Mouse (Mus musculus) limb, embryonic 13.5 days (tissue): ENCODE results near the gene Bcas3. TPM values are rescaled to one million over a fixed set of nuclear protein-coding genes. Genes with fewer than 3 reads are reported as not detected.

Source experiments
- ATAC-seq: fragments of 200-750 bp; cut with Nextera tagmentation; 2 replicates; pipeline ENCODE4 v1.8.0; 2017; ENCODE audit warnings: low read depth, moderate number of reproducible peaks, moderate TSS enrichment; ENCODE audit not compliant: low FRiP score
- H3K27ac ChIP-seq: fragments of 300-500 bp; sonication (generic); 2 replicates; pipeline ENCODE4 v1.5.1; 2015; ENCODE audit warnings: inconsistent platforms, mild to moderate bottlenecking, moderate library complexity
- H3K27me3 ChIP-seq: fragments of 300-500 bp; sonication (generic); 2 replicates; pipeline ENCODE4 v1.6.1; 2015; ENCODE audit warnings: mild to moderate bottlenecking, inconsistent platforms
- H3K36me3 ChIP-seq: fragments of 300-500 bp; sonication (generic); 2 replicates; pipeline ENCODE4 v1.6.1; 2015; ENCODE audit warnings: inconsistent platforms, mild to moderate bottlenecking, moderate library complexity
- H3K4me1 ChIP-seq: fragments of 300-500 bp; sonication (generic); 2 replicates; pipeline ENCODE4 v1.6.1; 2015; ENCODE audit warnings: inconsistent platforms
- H3K4me2 ChIP-seq: fragments of 300-500 bp; sonication (generic); replicated peaks from 2 replicates; pipeline ENCODE4 v1.6.1; 2015; ENCODE audit warnings: inconsistent platforms, mild to moderate bottlenecking, moderate library complexity
- H3K4me3 ChIP-seq: fragments of 300-500 bp; sonication (generic); 2 replicates; pipeline ENCODE4 v1.5.1; 2015; ENCODE audit warnings: moderate library complexity, mild to moderate bottlenecking, inconsistent platforms
- H3K9ac ChIP-seq: fragments of 300-500 bp; sonication (generic); 2 replicates; pipeline ENCODE4 v1.6.1; 2015; ENCODE audit warnings: mild to moderate bottlenecking, inconsistent platforms
- H3K9me3 ChIP-seq: fragments of 300-500 bp; sonication (generic); 2 replicates; pipeline ENCODE4 v1.6.1; 2016; ENCODE audit warnings: inconsistent platforms
- WGBS: fragments of 180-500 bp; shearing (Covaris S2); methylation state at CpG from one replicate; pipeline ENCODE4 v1.1.7; 2015; 5-methylcytosine and 5-hydroxymethylcytosine counted together
- polyA plus RNA-seq: library from polyadenylated mRNA; unstranded; fragments of >200 nt; fragmentation: Nextera tagmentation; extraction: Ambion mirVana; gene quantifications from 2 replicates; pipeline ENCODE4 v1.2.1, GENCODE M21; 2015

Gene Bcas3
- polyA plus RNA-seq, 1 experiment from 2014 or later: 30.3 TPM

DNA sequence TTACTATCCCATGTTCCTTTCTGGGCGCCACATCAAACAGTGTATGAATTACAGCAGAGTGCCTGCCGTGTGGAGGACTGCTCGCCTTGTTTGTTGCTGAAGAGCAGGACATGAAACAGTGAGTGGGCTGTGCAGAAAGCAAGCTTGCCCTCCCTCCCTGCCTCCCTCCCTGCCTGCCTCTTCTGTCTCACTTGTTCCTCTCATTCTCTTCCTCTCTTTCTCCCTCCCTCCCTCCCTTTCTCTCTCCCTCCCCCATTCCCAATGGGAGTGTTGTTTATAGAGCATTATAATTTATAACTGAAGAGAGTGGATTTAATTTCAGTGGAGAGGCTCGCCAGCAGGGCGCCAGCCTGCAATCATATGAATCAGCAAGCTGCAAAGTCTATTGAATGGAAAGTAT, 287.7 kb downstream of the Bcas3 start:
- Histone ChIP-seq H3K4me1 (peaks cover 64% of the 10 kb centered on the region), H3K4me2 (peak overlapping the region; percentile 53), H3K27ac (no peak overlapping the region), H3K36me3 (no peaks in the 10 kb centered on the region), H3K4me3 (no peak overlapping the region; the same call in 1 of the 2 replicates), H3K27me3 (0 out of 2 replicates have a peak, but pooled peaks cover 3% of the 10 kb centered on the region), H3K9me3 (no peaks in the 10 kb centered on the region), H3K9ac (0 out of 2 replicates have a peak overlapping the region, but pooled peaks have one; percentile 25)
- peak; percentile 54; the same call in 1 of the 2 replicates for ATAC-seq
- 8% methylated on average over 5 of the region's 5 CpGs for WGBS

- Histone ChIP-seq H3K27ac (no peak overlapping the region), H3K4me3 (no peak overlapping the region), H3K4me1 (peaks cover 64% of the 10 kb centered on the region), H3K27me3 (0 out of 2 replicates have a peak, but pooled peaks cover 3% of the 10 kb centered on the region), H3K36me3 (no peaks in the 10 kb centered on the region), H3K9me3 (no peaks in the 10 kb centered on the region), H3K9ac (no peak overlapping the region), H3K4me2 (no peak overlapping the region)
- ATAC-seq: no peak
- WGBS: 89% methylated on average over 4 of the region's 4 CpGs
Observed at GRCm38 (mm10) chr11:85641486-85641885, 288.5 kb downstream of the Bcas3 start.

DNA sequence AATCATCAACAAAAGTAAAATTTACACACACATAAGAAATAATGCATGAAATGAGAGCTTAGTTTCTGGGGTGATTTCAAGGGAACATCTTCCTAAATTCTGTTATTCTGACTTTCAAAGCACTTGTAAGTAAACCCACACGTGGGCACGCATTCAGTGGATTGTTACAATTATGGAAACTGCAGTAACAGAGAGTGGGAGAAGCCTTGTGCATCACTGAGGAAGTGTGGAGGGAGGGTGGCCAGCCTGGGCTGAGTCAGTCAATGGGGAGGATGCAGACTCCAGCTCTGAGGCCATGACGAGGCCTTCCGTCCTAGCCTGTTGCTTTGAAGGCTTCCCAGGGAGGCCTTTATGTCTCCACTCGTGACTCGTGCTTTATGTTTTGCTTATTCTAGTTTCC, 289.6 kb downstream of the Bcas3 start:
- no peak for ATAC-seq
- Histone ChIP-seq H3K36me3 (no peaks in the 10 kb centered on the region), H3K4me2 (no peak overlapping the region), H3K27ac (no peak overlapping the region), H3K9ac (no peak overlapping the region), H3K9me3 (no peaks in the 10 kb centered on the region), H3K4me1 (peaks cover 59% of the 10 kb centered on the region), H3K4me3 (no peak overlapping the region), H3K27me3 (0 out of 2 replicates have a peak, but pooled peaks cover 3% of the 10 kb centered on the region)
- 51% methylated on average over 6 of the region's 6 CpGs for WGBS

GRCm38 (mm10) chr11:85643025-85643424, 290.1 kb downstream of the Bcas3 start:
- Histone ChIP-seq H3K9ac (no peak overlapping the region), H3K27ac (no peak overlapping the region), H3K27me3 (0 out of 2 replicates have a peak, but pooled peaks cover 3% of the 10 kb centered on the region), H3K4me2 (no peak overlapping the region), H3K9me3 (no peaks in the 10 kb centered on the region), H3K4me1 (peaks cover 57% of the 10 kb centered on the region), H3K36me3 (no peaks in the 10 kb centered on the region), H3K4me3 (no peak overlapping the region)
- no peak for ATAC-seq
- 70% methylated on average over 4 of the region's 4 CpGs for WGBS

DNA sequence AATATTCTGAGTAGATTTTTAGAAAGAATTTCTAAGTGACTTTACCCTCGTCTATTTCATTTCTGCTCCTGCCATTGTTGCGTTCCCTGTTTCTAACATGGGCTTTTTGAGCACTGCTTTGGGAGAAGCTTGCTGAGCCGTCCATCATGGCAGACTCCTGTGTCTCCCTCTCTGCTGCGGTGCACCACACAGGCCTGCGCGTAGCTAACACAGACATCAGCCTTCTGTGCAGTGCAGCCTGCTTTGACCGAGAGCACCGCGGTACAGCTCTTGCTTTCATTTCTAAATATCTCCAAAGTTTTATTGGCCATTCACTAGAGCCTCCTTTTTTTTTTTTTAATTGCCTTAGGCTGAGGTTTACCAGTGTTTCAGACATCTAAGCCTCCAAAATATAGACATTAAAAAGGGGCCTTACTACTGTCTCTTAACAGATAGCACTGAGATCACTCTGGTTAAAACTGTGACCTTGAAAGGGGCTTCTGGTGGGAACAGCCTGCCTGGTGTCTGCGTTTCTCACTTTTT, 290.6 kb downstream of the Bcas3 start:
- WGBS: 31% methylated on average over 10 of the region's 10 CpGs

DNA sequence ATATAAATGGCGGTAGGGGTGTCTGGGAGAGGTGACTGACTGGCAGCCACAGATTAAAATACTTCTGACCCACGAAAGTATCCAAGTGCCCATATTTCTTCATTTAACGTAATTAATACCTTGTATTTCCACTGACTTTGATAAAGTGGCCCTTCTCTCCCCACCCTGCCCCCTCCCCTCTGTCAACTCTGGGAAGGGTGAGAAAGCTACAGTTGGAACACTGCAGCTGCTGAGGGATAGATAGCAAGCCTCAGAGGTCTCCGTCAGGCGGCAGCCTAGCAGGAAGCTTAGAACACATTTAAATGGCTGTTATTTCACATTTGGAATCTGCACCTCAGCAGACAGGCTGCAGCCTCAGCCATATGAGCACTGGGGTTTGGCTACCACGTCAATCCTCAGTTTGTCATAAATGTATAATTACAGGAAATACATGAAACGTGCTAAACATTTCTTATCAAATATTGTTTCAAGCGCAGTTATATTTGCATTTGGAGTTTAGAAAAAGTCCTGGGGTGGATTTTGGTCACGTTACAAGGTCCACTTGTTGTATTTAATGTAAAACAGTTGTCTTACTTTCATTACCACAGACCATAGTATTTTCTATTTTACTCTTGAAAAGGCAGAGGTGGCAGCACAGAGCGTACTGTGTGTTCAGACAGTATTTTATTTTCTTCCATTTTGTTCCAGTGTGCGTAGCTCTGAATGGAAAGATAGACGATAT, 291.2 kb downstream of the Bcas3 start:
- H3K36me3 ChIP-seq: no peaks in the 10 kb centered on the region
- H3K4me2 ChIP-seq: peak overlapping the region; percentile 40
- H3K4me3 ChIP-seq: no peak overlapping the region
- peak overlapping the region; percentile 34; the same call in 1 of the 2 replicates for H3K27ac ChIP-seq
- H3K4me1 ChIP-seq: peaks cover 45% of the 10 kb centered on the region
- H3K9ac ChIP-seq: no peak overlapping the region
- 0 out of 2 replicates have a peak, but pooled peaks cover 3% of the 10 kb centered on the region for H3K27me3 ChIP-seq
- WGBS: 30% methylated on average over 12 of the region's 12 CpGs
- ATAC-seq: no peak
- no peaks in the 10 kb centered on the region for H3K9me3 ChIP-seq

More for the DNA sequence above, 290.6 kb downstream of the Bcas3 start:
- Histone ChIP-seq H3K4me3 (peak overlapping the region; percentile 2; the same call in 1 of the 2 replicates), H3K27ac (peak overlapping the region; percentile 34; the same call in 1 of the 2 replicates), H3K36me3 (no peaks in the 10 kb centered on the region), H3K4me2 (peak overlapping the region; percentile 40), H3K9ac (no peak overlapping the region), H3K9me3 (no peaks in the 10 kb centered on the region), H3K4me1 (peaks cover 52% of the 10 kb centered on the region), H3K27me3 (0 out of 2 replicates have a peak, but pooled peaks cover 3% of the 10 kb centered on the region)
- ATAC-seq: no peak

DNA sequence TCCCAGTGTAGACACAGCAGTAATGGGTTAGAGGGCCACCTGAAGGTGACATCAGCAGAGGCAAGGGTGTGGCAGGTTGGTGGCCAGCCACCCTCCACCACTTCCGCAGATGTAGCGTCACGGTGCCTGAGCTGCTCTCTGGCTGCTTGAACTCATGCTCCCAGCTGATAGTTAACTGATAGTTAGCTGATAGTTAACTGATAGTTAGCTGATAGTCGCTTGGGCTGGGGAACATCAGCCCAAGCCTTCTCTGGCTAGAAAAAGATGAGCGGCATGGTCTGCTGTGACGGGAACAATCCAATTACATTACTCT, 291.7 kb downstream of the Bcas3 start:
- WGBS: 74% methylated on average over 6 of the region's 6 CpGs
- peak overlapping the region; percentile 22; the same call in 1 of the 2 replicates for H3K27ac ChIP-seq
- no peak for ATAC-seq
- H3K36me3 ChIP-seq: no peaks in the 10 kb centered on the region
- H3K4me3 ChIP-seq: no peak overlapping the region
- 0 out of 2 replicates have a peak, but pooled peaks cover 3% of the 10 kb centered on the region for H3K27me3 ChIP-seq
- H3K4me1 ChIP-seq: peaks cover 42% of the 10 kb centered on the region
- 0 out of 2 replicates have a peak overlapping the region, but pooled peaks have one; percentile 40 for H3K4me2 ChIP-seq
- no peaks in the 10 kb centered on the region for H3K9me3 ChIP-seq
- no peak overlapping the region for H3K9ac ChIP-seq

- no peak for ATAC-seq
- peaks cover 36% of the 10 kb centered on the region for H3K4me1 ChIP-seq
- H3K9me3 ChIP-seq: no peaks in the 10 kb centered on the region
- no peaks in the 10 kb centered on the region for H3K36me3 ChIP-seq
- no peak overlapping the region for H3K4me2 ChIP-seq
- no peak overlapping the region for H3K9ac ChIP-seq
- no peak overlapping the region for H3K4me3 ChIP-seq
- no peak overlapping the region for H3K27ac ChIP-seq
- H3K27me3 ChIP-seq: 0 out of 2 replicates have a peak, but pooled peaks cover 3% of the 10 kb centered on the region
- WGBS: 70% methylated on average over 7 of the region's 7 CpGs
Observed at GRCm38 (mm10) chr11:85645152-85645835, 292.3 kb downstream of the Bcas3 start.

- Histone ChIP-seq H3K9ac (no peak overlapping the region), H3K9me3 (no peaks in the 10 kb centered on the region), H3K4me1 (peaks cover 14% of the 10 kb centered on the region), H3K27me3 (peaks cover 3% of the 10 kb centered on the region; the same call in 1 of the 2 replicates), H3K36me3 (no peaks in the 10 kb centered on the region), H3K4me3 (no peak overlapping the region), H3K27ac (no peak overlapping the region), H3K4me2 (no peak overlapping the region)
- WGBS: 69% methylated on average over 3 of the region's 3 CpGs
- ATAC-seq: no peak
Observed at GRCm38 (mm10) chr11:85648893-85649292, 295.9 kb downstream of the Bcas3 start.

DNA sequence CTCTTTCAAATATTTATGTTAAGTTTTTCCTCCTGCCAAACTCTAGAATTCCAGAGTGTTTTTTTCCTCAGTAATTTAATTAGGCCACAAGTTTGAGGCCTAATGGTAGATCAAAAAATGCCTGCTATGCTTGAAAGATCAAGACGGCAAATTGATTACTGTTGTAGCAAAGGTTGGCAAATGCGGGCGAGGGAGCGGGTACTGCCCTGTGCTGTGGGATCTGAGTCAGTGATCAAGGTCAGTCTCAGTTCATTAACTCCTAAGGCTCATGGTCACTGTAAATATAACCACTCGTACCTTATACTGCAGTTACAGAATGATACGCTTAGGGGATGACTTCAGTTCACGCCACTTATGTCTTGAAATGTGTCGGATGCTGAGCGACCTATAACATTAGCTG, 296.4 kb downstream of the Bcas3 start:
- Histone ChIP-seq H3K9me3 (no peaks in the 10 kb centered on the region), H3K4me3 (no peak overlapping the region), H3K9ac (no peak overlapping the region), H3K4me2 (no peak overlapping the region), H3K27ac (no peak overlapping the region), H3K27me3 (peaks cover 3% of the 10 kb centered on the region; the same call in 1 of the 2 replicates), H3K4me1 (peaks cover 9% of the 10 kb centered on the region), H3K36me3 (no peaks in the 10 kb centered on the region)
- ATAC-seq: no peak
- 83% methylated on average over 9 of the region's 9 CpGs for whole genome bisulfite sequencing

DNA sequence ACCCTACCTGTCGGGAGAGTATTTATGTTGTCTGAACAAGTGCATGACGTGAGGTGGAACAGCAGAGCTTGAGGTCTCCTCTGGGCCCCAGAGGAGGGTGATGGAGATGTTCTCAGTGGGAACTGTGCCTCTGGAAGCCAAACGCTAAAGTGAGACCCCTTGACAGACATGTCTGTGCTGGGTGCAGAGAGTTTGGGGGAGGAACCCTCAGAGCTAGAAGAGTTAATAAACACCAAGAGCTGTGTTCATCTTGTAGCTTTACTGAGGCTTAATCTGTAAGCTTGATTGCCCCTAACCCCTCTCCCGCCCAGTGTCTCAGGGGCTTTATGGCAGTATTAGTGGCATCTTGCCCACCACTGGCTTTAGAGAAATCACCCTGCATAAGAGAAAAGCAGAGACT, 304.5 kb downstream of the Bcas3 start:
- no peak overlapping the region for H3K9ac ChIP-seq
- H3K4me3 ChIP-seq: no peak overlapping the region
- no peaks in the 10 kb centered on the region; the same call in 1 of the 2 replicates for H3K27me3 ChIP-seq
- H3K4me1 ChIP-seq: no peaks in the 10 kb centered on the region
- no peak for ATAC-seq
- no peak overlapping the region for H3K4me2 ChIP-seq
- H3K9me3 ChIP-seq: no peaks in the 10 kb centered on the region
- H3K36me3 ChIP-seq: no peaks in the 10 kb centered on the region
- no peak overlapping the region for H3K27ac ChIP-seq
- WGBS: 65% methylated on average over 4 of the region's 4 CpGs

- no peak overlapping the region for H3K4me2 ChIP-seq
- no peak overlapping the region for H3K9ac ChIP-seq
- H3K27me3 ChIP-seq: no peaks in the 10 kb centered on the region
- WGBS: 85% methylated on average over 4 of the region's 4 CpGs
- H3K27ac ChIP-seq: no peak overlapping the region
- no peaks in the 10 kb centered on the region for H3K36me3 ChIP-seq
- no peak overlapping the region for H3K4me3 ChIP-seq
- no peaks in the 10 kb centered on the region for H3K4me1 ChIP-seq
- ATAC-seq: no peak
- H3K9me3 ChIP-seq: no peaks in the 10 kb centered on the region
Observed at GRCm38 (mm10) chr11:85660304-85660703, 307.3 kb downstream of the Bcas3 start.
